Mouse (Mus musculus) stomach, postnatal 0 days (tissue): ENCODE data around the gene Brf1.

Source experiments
- CTCF ChIP-seq: IDR thresholded peaks from 2 replicates; pipeline ENCODE4 v1.5.1; 2016; ENCODE audit warnings: antibody characterized with exemption, low read depth, mild to moderate bottlenecking, moderate library complexity
- EP300 ChIP-seq: optimal IDR thresholded peaks from 2 replicates; pipeline ENCODE3; 2016; ENCODE audit warnings: antibody characterized with exemption

DNA sequence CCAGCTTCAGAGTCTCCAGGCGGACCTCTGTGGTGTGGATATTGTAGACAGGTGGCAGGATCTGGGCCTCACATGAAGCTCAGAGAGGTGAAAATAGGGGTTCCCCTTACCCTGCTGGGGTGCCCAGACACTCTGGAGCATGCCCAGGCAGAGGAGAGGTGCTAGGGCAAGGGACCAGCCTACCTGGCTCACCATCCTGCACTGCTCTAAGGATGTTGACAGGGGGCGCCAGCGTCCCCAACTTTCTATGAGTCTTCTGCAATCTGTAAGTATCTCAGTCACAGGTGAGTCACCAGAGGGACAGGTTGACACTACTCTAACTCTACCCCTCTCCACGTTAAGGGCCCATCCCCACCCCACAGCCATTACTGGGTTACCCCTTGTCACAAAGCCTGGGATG, 53.2 kb downstream of the Brf1 start:
- TF ChIP-seq CTCF (peak; percentile 66), EP300 (no peak)
